Mouse (Mus musculus) MEL (cell line): ENCODE results near the gene Hrh1.

Experiments used
- CHD2 ChIP-seq: IDR thresholded peaks from 2 replicates; pipeline ENCODE4 v1.6.1; 2011; ENCODE audit warnings: low read length, improper control_type of control experiment
- CTCF ChIP-seq, 3 experiments: IDR thresholded peaks in 2 of 3; conservative IDR thresholded peaks in 1 of 3; 2 replicates each; pipeline ENCODE4 v1.5.1; 2011 to 2012; ENCODE audit warnings: low read length in 3 of 3, low read depth in 2 of 3, mild to moderate bottlenecking in 2 of 3, improper control_type of control experiment in 1 of 3, inconsistent platforms in 1 of 3, mixed read lengths in 1 of 3, moderate library complexity in 1 of 3; ENCODE audit not compliant: control insufficient read depth in 1 of 3, insufficient read depth in 1 of 3, poor library complexity in 1 of 3, severe bottlenecking in 1 of 3
- POLR2A ChIP-seq, 2 experiments: IDR thresholded peaks; 2 replicates each; pipeline ENCODE4 v1.6.1; 2011 to 2012; ENCODE audit warnings: low read length in 2 of 2, mild to moderate bottlenecking in 2 of 2, control low read depth in 1 of 2, improper control_type of control experiment in 1 of 2, low read depth in 1 of 2, moderate library complexity in 1 of 2; ENCODE audit not compliant: control insufficient read depth in 1 of 2, insufficient read depth in 1 of 2, poor library complexity in 1 of 2
- SMC3 ChIP-seq: IDR thresholded peaks from 2 replicates; pipeline ENCODE4 v1.6.1; 2011; ENCODE audit warnings: low read depth, low read length, improper control_type of control experiment
- USF1 ChIP-seq: IDR thresholded peaks from 2 replicates; pipeline ENCODE4 v1.6.1; 2014; ENCODE audit warnings: low read depth, mild to moderate bottlenecking, inconsistent platforms, low read length, improper control_type of control experiment, moderate library complexity

DNA sequence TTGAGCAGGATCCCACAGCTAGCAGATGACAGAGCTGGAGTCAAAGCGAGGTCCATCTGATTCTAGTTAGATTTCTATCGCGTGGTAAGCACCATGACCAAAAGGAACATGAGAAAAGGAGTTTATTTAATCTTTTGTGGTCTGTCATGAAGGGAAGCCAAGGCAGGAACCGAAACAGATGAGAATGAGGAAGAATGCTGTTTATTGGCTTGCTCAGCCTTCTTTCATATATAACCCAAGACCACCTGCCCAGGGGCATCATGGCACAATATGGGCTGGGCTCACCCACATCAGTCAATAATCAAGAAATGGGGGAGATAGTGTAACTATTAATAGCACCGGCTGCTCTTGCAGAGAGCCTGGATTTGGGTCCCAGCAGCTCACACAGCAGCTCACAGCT is 33.0 kb upstream of the Hrh1 start:
- no peak for TF ChIP-seq POLR2A (IDR thresholded peaks at IDR 0.05; ENCODE audit: control insufficient read depth in 1 of 2, insufficient read depth in 1 of 2, low read depth in 1 of 2, low read length in 2 of 2, poor library complexity in 1 of 2)
- TF ChIP-seq USF1 = no peak
- TF ChIP-seq SMC3 = no peak
- no peak for TF ChIP-seq CHD2
- no peak for TF ChIP-seq CTCF (IDR thresholded peaks at IDR 0.05 in 2 of 3, conservative IDR thresholded peaks at IDR 0.05 in 1 of 3; ENCODE audit: control insufficient read depth in 1 of 3, insufficient read depth in 1 of 3, low read depth in 2 of 3, low read length in 3 of 3, poor library complexity in 1 of 3, severe bottlenecking in 1 of 3)
